Mouse (Mus musculus): ENCODE results near the gene Mcf2l. TPM values are rescaled to one million over a fixed set of nuclear protein-coding genes. Genes with fewer than 3 reads are reported as not detected.
A peak's percentile ranks its signal among the peaks of the same experiment; 100 is the strongest.

The Mcf2l gene
- polyA plus RNA-seq, 1 experiment from 2014 or later, result 46.4 TPM

GRCm38 (mm10) chr8:12903790-12904415 lies 30.3 kb downstream of the Mcf2l start:
- WGBS, result 85% methylated on average over 13 of the region's 13 CpGs
- H3K4me3 ChIP-seq, result no peak overlapping the region
- no peaks in the 10 kb centered on the region for H3K27me3 ChIP-seq (ENCODE audit: insufficient read depth, poor library complexity, severe bottlenecking)
- H3K27ac ChIP-seq, result peak overlapping the region; percentile 51
- H3K4me1 ChIP-seq (replicated peaks), result peaks cover 68% of the 10 kb centered on the region
- 0 out of 2 replicates have a peak, but pooled peaks cover 6% of the 10 kb centered on the region for H3K36me3 ChIP-seq
- no peak for DNase-seq (ENCODE audit: low spot score)
- no peaks in the 10 kb centered on the region for H3K9me3 ChIP-seq

- DNase-seq (ENCODE audit: low spot score), result no peak
- 87% methylated on average over 5 of the region's 5 CpGs for WGBS
- Histone ChIP-seq H3K4me1 (replicated peaks) (peaks cover 66% of the 10 kb centered on the region), H3K27ac (peak overlapping the region; percentile 30), H3K9me3 (no peaks in the 10 kb centered on the region), H3K36me3 (0 out of 2 replicates have a peak, but pooled peaks cover 4% of the 10 kb centered on the region), H3K4me3 (no peak overlapping the region), H3K27me3 (ENCODE audit: insufficient read depth, poor library complexity, severe bottlenecking) (no peaks in the 10 kb centered on the region)
These were observed 31.5 kb downstream of the Mcf2l start for GRCm38 (mm10) chr8:12905122-12905521.

- Histone ChIP-seq H3K4me3 (no peak overlapping the region), H3K27ac (peak overlapping the region; percentile 30), H3K27me3 (ENCODE audit: insufficient read depth, poor library complexity, severe bottlenecking) (no peaks in the 10 kb centered on the region), H3K9me3 (no peaks in the 10 kb centered on the region), H3K4me1 (replicated peaks) (peaks cover 70% of the 10 kb centered on the region), H3K36me3 (0 out of 2 replicates have a peak, but pooled peaks cover 4% of the 10 kb centered on the region)
- DNase-seq (ENCODE audit: low spot score), result no peak
- 87% methylated on average over 11 of the region's 11 CpGs for WGBS
These were observed 32.2 kb downstream of the Mcf2l start for GRCm38 (mm10) chr8:12905599-12906321.

GRCm38 (mm10) chr8:12906597-12906996 lies 33.0 kb downstream of the Mcf2l start:
- H3K36me3 ChIP-seq, result no peaks in the 10 kb centered on the region
- H3K4me1 ChIP-seq (replicated peaks), result peaks cover 71% of the 10 kb centered on the region
- WGBS, result 63% methylated on average over 5 of the region's 5 CpGs
- H3K27me3 ChIP-seq (ENCODE audit: insufficient read depth, poor library complexity, severe bottlenecking), result no peaks in the 10 kb centered on the region
- no peak overlapping the region for H3K4me3 ChIP-seq
- no peak for DNase-seq (ENCODE audit: low spot score)
- no peaks in the 10 kb centered on the region for H3K9me3 ChIP-seq
- peak overlapping the region; percentile 30 for H3K27ac ChIP-seq

GRCm38 (mm10) chr8:12907730-12908129 lies 34.1 kb downstream of the Mcf2l start:
- no peaks in the 10 kb centered on the region for H3K27me3 ChIP-seq (ENCODE audit: insufficient read depth, poor library complexity, severe bottlenecking)
- DNase-seq (ENCODE audit: low spot score), result no peak
- no peaks in the 10 kb centered on the region for H3K9me3 ChIP-seq
- H3K36me3 ChIP-seq, result no peaks in the 10 kb centered on the region
- H3K27ac ChIP-seq, result no peak overlapping the region
- H3K4me3 ChIP-seq, result no peak overlapping the region
- peaks cover 71% of the 10 kb centered on the region for H3K4me1 ChIP-seq (replicated peaks)
- 85% methylated on average over 4 of the region's 4 CpGs for WGBS

GRCm38 (mm10) chr8:12912011-12912410 lies 38.4 kb downstream of the Mcf2l start:
- DNase-seq (ENCODE audit: low spot score), result peak; percentile 72
- H3K4me3 ChIP-seq, result peak overlapping the region; percentile 4; the same call in 1 of the 2 replicates
- H3K4me1 ChIP-seq (replicated peaks), result peaks cover 64% of the 10 kb centered on the region
- peaks cover 19% of the 10 kb centered on the region for H3K36me3 ChIP-seq
- H3K9me3 ChIP-seq, result no peaks in the 10 kb centered on the region
- 11% methylated on average over 5 of the region's 5 CpGs for WGBS
- no peaks in the 10 kb centered on the region for H3K27me3 ChIP-seq (ENCODE audit: insufficient read depth, poor library complexity, severe bottlenecking)
- peak overlapping the region; percentile 78 for H3K27ac ChIP-seq

- Histone ChIP-seq H3K36me3 (peaks cover 19% of the 10 kb centered on the region), H3K27ac (peak overlapping the region; percentile 83), H3K9me3 (no peaks in the 10 kb centered on the region), H3K4me3 (peak overlapping the region; percentile 64), H3K27me3 (ENCODE audit: insufficient read depth, poor library complexity, severe bottlenecking) (no peaks in the 10 kb centered on the region), H3K4me1 (replicated peaks) (peaks cover 52% of the 10 kb centered on the region)
- 19% methylated on average over 42 of the region's 42 CpGs for WGBS
- peak; percentile 66 for DNase-seq (ENCODE audit: low spot score)
These were observed 41.8 kb downstream of the Mcf2l start for GRCm38 (mm10) chr8:12915187-12916006.

- no peaks in the 10 kb centered on the region for H3K27me3 ChIP-seq (ENCODE audit: insufficient read depth, poor library complexity, severe bottlenecking)
- H3K9me3 ChIP-seq, result no peaks in the 10 kb centered on the region
- H3K4me1 ChIP-seq (replicated peaks), result peaks cover 43% of the 10 kb centered on the region
- 76% methylated on average over 16 of the region's 16 CpGs for WGBS
- DNase-seq (ENCODE audit: low spot score), result no peak
- H3K36me3 ChIP-seq, result peaks cover 22% of the 10 kb centered on the region
- H3K4me3 ChIP-seq, result peak overlapping the region; percentile 64
- peak overlapping the region; percentile 83 for H3K27ac ChIP-seq
These were observed 42.7 kb downstream of the Mcf2l start for GRCm38 (mm10) chr8:12916156-12916900.

- Histone ChIP-seq H3K9me3 (no peaks in the 10 kb centered on the region), H3K4me3 (no peak overlapping the region; the same call in 1 of the 2 replicates), H3K27ac (0 out of 2 replicates have a peak overlapping the region, but pooled peaks have one; percentile 16), H3K4me1 (replicated peaks) (peaks cover 36% of the 10 kb centered on the region), H3K36me3 (peaks cover 25% of the 10 kb centered on the region), H3K27me3 (ENCODE audit: insufficient read depth, poor library complexity, severe bottlenecking) (no peaks in the 10 kb centered on the region)
- 88% methylated on average over 3 of the region's 3 CpGs for WGBS
- no peak for DNase-seq (ENCODE audit: low spot score)
These were observed 43.4 kb downstream of the Mcf2l start for GRCm38 (mm10) chr8:12917029-12917428.

GRCm38 (mm10) chr8:12917831-12918230 lies 44.2 kb downstream of the Mcf2l start:
- 89% methylated on average over 4 of the region's 4 CpGs for WGBS

GRCm38 (mm10) chr8:12920599-12920998 lies 47.0 kb downstream of the Mcf2l start:
- Histone ChIP-seq H3K27ac (no peak overlapping the region), H3K36me3 (0 out of 2 replicates have a peak, but pooled peaks cover 11% of the 10 kb centered on the region), H3K9me3 (peaks cover 3% of the 10 kb centered on the region; the same call in 1 of the 2 replicates), H3K27me3 (ENCODE audit: insufficient read depth, poor library complexity, severe bottlenecking) (no peaks in the 10 kb centered on the region), H3K4me3 (no peak overlapping the region), H3K4me1 (replicated peaks) (peaks cover 32% of the 10 kb centered on the region)
- WGBS, result 88% methylated on average over 4 of the region's 4 CpGs
- no peak for DNase-seq (ENCODE audit: low spot score)

More at GRCm38 (mm10) chr8:12917831-12918230, 44.2 kb downstream of the Mcf2l start:
- Histone ChIP-seq H3K27ac (no peak overlapping the region), H3K4me1 (replicated peaks) (peaks cover 28% of the 10 kb centered on the region), H3K36me3 (peaks cover 26% of the 10 kb centered on the region), H3K27me3 (ENCODE audit: insufficient read depth, poor library complexity, severe bottlenecking) (no peaks in the 10 kb centered on the region), H3K4me3 (no peak overlapping the region), H3K9me3 (no peaks in the 10 kb centered on the region)
- DNase-seq (ENCODE audit: low spot score), result no peak

- DNase-seq (ENCODE audit: low spot score), result no peak
- Histone ChIP-seq H3K4me1 (replicated peaks) (peaks cover 42% of the 10 kb centered on the region), H3K36me3 (0 out of 2 replicates have a peak, but pooled peaks cover 11% of the 10 kb centered on the region), H3K4me3 (no peak overlapping the region), H3K27me3 (ENCODE audit: insufficient read depth, poor library complexity, severe bottlenecking) (no peaks in the 10 kb centered on the region), H3K27ac (0 out of 2 replicates have a peak overlapping the region, but pooled peaks have one; percentile 68), H3K9me3 (peaks cover 3% of the 10 kb centered on the region; the same call in 1 of the 2 replicates)
- 89% methylated on average over 8 of the region's 8 CpGs for WGBS
These were observed 51.4 kb downstream of the Mcf2l start for GRCm38 (mm10) chr8:12925051-12925450.

Data from hindbrain, embryonic 10.5 days (tissue).